Mouse (Mus musculus): ENCODE results near the gene Nrg4.
A peak's percentile ranks its signal among the peaks of the same experiment; 100 is the strongest.
"Not testable (repeated sequence)": the region's sequence is repeated elsewhere in the genome, so short reads cannot be mapped to it uniquely, and the experiment has no call there.

Gene Nrg4

GRCm38 (mm10) chr9:55322641-55323040 lies 4.0 kb downstream of the Nrg4 start:
- DNase-seq (ENCODE audit: low spot score): no peak

GRCm38 (mm10) chr9:55313619-55314261 lies 12.9 kb downstream of the Nrg4 start:
- DNase-seq (ENCODE audit: low spot score): no peak

- DNase-seq (ENCODE audit: low spot score): peak; percentile 89
Observed at GRCm38 (mm10) chr9:55311560-55311959, 15.1 kb downstream of the Nrg4 start.

GRCm38 (mm10) chr9:55308455-55308854 lies 18.2 kb downstream of the Nrg4 start:
- no peak for DNase-seq (ENCODE audit: low spot score)

DNA sequence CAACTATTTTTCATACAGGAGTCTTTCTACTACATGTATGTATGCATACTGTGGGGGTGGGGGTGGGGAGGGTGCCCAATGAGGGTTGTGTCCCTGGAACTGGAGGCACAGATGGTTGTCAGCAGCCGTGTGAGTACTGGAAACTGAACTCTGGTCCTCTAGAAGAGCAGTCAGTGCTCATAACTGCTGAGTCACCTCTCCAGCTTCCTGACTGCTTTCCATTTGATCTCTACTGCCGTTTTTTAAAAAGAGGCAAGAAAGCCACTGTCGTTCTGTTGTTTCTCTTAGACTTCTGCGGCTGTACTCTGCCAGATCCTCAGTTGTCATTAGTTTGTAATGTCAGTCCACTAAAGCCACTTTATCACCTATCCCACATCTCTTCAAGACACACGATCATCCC lies 19.1 kb downstream of the Nrg4 start:
- DNase-seq (ENCODE audit: low spot score): no peak

GRCm38 (mm10) chr9:55307066-55307465 lies 19.6 kb downstream of the Nrg4 start:
- DNase-seq (ENCODE audit: low spot score): no peak

- DNase-seq (ENCODE audit: low spot score): no peak
Observed at GRCm38 (mm10) chr9:55296221-55296620, 30.4 kb downstream of the Nrg4 start.

DNA sequence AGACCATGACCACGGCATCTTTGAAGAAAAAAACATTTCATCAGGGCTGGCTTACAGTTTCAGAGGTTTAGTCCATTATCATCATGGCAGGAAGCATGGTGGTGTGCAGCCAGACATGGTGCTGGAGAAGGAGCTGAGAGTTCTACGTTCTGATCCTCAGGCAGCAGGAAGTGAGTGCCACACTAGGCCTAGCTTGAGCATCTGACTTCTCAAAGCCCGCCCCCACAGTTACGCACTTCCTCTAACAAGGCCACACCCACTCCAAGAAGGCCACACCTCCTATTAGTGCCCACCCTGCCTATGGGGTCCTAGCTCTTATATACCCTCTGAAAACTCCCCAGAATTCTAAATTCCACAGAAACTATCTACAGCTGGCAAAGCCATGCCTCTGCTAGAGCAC lies 34.7 kb downstream of the Nrg4 start:
- DNase-seq (ENCODE audit: low spot score): no peak

DNA sequence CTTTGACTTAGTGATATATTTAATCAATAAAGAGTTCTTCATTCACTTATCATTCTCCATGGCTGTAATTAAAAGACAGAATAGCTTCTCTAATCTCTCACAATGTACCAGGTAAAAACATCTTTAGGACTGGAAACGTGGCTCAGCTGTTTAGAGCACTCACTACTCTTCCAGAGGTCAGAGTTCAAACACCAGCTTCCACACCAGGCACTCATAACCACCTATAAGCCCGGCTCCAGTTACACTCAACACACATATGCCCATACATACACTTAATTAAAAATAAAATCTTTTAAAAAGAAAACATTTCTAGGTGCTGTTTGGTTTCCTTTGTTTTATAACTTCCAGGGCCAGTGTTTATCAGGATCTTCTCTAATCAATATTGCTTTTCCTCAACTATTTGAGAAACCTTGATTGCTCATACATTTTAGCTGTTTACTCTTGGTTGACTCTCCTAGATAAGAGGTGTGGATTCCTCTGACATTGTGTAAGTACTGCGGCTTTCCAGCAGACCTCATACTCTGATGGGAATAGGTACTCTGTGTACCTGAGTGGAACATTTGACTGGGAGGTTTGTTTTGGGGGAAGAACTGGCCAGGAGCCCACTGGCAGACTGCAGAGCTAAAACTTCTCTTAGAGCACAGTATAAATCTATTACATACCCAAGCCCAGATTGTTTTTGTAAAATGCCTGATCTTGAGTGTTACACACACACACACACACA lies 37.0 kb downstream of the Nrg4 start:
- DNase-seq (ENCODE audit: low spot score): no peak

DNA sequence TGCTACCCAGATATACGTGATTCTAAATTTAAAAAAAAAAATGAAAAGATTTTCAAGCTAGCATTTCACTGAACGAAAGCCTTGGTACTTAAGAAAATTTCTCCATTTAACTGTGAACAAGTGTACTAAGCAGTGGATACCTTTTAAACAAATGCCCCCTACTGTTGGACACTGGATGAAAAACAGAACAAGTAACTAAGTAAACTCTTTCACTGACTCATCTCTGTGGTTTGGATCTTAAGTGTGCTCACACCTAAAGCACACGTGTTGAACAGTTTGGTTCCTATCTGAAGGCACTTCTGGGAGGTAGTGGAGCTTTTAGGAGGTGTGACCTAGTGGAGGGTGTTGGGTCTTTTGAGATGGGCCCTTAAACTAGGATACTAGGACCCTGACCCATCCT lies 41.4 kb downstream of the Nrg4 start:
- no peak for DNase-seq (ENCODE audit: low spot score)

GRCm38 (mm10) chr9:55283516-55283915 lies 43.1 kb downstream of the Nrg4 start:
- DNase-seq (ENCODE audit: low spot score): peak; percentile 71

DNA sequence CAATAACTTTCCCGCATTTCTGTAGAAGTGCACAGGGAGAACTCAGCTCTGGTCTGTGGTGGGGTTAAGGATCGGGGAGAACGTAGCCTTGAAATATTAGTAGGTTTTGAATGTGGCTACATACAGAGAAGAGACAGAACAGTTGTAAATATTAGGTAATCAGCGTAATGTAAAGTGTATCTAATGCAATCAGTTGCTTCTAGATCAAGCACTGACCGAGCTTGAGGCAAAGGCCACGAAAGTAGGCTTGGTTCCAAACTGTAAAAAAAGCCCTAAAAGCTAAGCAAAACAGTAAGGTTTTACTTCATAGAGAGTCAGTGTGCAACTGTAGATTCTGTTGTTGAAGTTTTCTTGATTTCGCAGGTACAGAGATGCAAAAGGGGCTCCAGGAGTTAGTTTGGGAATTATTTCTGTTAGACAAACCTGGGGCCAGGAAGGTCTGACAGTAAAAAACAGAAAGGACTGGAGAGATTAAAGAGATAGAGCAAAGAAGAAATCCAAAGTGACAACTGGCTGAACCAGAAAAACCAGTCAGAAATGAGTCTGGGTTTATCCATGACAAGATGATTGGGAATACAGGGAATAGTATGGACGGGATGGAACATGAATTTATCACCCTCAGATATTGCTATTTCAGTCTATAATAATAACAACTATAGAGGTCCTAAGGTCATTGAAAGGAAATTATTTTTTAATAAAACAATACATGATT lies 47.4 kb downstream of the Nrg4 start:
- DNase-seq (ENCODE audit: low spot score): no peak

DNA sequence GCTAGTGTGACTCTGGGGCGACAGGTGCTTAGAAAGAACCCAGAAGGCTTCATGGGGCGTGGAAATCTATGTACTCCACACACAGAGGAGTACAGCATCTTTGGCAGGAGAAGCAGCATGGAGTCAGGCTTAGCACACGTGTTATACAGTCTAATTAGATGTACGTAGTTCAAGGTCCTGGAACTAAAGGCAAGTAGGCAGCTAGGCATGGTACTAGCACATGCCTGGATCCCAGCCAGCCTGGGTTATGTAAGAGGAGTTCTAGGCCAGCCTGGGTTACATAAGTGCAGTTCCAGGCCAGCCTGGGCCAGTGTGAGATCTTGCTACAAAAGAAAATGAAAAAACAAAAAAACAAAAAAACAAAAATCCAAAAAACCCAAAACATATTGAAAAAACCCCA lies 49.1 kb downstream of the Nrg4 start:
- DNase-seq (ENCODE audit: low spot score): no peak

DNA sequence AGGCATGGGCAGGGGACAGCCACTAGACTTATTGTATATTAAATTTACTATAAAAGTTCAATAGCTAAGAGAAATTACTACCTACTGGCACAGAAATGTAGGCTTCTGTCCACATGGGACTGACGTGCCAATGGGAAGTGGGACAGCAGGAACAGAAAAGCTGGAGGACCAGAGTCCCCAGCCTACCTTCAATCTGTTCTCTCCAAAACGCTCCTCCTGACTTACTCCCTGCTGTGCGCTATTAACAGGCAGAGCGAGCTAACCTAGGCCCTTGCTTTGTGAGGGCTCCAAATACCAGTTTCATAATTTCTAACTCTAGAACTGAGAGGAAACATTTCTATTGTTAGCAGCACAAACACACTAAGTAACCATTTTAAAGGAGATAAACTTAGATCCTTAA lies 52.7 kb downstream of the Nrg4 start:
- DNase-seq (ENCODE audit: low spot score): no peak

GRCm38 (mm10) chr9:55271960-55272560 lies 54.6 kb downstream of the Nrg4 start:
- DNase-seq (ENCODE audit: low spot score): peak; percentile 4

DNA sequence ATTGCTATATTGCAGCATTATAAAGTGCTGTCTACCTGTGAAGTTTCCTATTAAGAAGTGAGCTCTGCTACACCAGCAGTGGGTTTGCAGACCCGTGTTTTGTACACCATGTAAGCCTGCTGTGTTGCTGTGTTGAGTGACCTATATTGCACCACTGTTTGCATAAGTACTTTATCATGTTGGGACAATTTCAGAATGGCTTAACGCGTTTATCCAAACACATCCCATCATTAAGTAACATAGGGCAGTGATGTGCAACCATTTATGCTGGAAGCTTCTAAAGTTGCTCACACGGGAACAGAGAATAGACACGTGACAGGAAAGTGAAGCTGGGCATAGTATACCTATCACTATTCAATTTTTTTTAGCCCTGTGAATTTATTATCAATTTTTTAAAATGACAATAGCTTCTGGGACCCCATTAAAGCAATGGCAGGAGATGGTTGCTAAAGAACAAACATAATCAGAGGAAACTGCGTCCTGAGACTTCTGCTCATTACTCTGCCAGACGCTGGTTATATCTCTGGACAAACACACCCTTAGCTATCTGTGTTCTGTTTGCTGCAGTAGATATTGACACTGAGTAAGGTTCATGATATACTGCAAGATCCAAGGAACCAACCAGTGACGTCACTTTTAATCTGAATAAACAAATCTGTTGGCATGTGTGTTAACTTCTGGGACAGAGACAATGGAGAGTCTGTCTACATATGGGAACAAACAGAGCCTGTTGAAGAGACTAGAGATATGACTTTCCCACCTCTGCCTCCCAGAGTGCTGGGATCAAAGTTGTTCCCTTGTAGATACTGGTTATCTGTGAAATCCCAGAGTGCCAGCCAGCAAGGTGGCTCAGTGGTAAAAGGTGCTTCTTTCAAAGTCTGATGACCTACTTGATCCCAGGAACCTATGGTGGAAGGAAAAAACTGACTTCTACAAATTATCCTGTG lies 62.0 kb downstream of the Nrg4 start:
- DNase-seq (ENCODE audit: low spot score): no peak

GRCm38 (mm10) chr9:55259741-55260140 lies 66.9 kb downstream of the Nrg4 start:
- DNase-seq (ENCODE audit: low spot score): no peak

DNA sequence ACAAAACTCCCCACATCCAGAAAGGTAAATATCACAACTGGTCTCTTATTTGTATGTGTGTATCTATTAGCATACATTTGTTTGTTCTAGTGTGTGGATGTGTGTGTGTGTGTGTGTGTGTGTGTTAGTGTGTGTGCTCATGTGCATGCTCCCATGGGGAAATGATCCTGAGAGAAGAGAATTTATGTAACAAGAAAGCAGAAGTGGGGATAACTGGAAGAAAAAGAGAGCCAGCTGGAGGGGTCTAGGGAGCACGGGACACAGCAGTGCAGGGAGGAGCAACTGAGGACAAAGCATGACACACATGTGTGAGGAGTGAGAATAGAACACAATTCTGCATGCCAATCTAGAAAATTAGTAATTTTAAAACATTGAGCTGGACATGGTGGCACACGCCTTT lies 69.5 kb downstream of the Nrg4 start:
- DNase-seq (ENCODE audit: low spot score): no peak

DNA sequence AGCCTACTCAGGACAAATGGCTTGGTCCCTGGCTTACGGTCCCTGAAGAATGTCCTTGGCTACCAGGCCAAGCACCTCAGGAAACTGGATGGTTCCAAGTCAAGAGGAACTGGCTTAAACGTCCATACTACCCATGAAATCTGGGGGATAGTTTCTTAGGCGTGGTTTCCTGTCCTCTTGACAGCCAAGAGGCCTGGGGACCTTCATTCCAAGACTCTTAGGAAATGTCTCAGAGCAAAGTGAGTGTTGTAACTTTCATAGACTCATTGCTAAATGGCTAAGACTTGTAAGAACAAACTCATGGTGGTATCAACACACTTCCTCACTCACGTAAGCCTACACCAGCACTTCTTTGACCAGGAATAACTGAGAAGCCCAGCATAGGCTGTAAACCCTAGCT lies 71.0 kb downstream of the Nrg4 start:
- no peak for DNase-seq (ENCODE audit: low spot score)

GRCm38 (mm10) chr9:55255056-55255455 lies 71.6 kb downstream of the Nrg4 start:
- DNase-seq (ENCODE audit: low spot score): no peak

DNA sequence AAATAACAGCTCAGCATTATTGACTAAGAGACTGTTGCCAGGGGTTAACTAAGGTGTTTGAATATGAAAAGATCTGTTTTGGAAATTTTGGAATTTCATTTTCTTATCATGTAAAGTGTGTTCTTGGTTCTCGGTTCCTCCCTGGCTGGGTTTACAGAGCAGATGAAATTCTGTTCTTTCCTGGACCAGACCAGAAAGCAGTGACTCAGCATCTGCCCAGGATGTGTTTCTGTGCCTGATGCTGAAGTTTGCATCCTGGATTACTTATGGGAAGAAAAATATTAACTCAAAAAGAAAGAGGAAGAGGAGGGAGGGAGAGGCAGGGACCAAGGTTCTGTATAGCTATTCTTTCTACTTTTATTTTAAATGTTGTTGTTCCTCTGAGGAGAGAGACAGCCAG lies 72.8 kb downstream of the Nrg4 start:
- no peak for DNase-seq (ENCODE audit: low spot score)

GRCm38 (mm10) chr9:55252097-55252496 lies 74.5 kb downstream of the Nrg4 start:
- DNase-seq (ENCODE audit: low spot score): not testable (repeated sequence)
